Mouse (Mus musculus) MEL (cell line): ENCODE results near the gene Galnt15. TPM values are rescaled to one million over a fixed set of nuclear protein-coding genes. Genes with fewer than 3 reads are reported as not detected.

ENCODE experiments used
- DNase-seq: peaks from one replicate; pipeline ENCODE4 v3.0.0; 2011; ENCODE audit warnings: low read depth, low spot score
- H3K27ac ChIP-seq: 2 replicates; pipeline ENCODE4 v1.5.1; 2012; ENCODE audit warnings: low read depth, mild to moderate bottlenecking, control low read depth, low read length, moderate library complexity; ENCODE audit not compliant: control insufficient read depth
- H3K27me3 ChIP-seq, 2 experiments: fragments of 150-350 bp in 1 of 2; sonication (generic) in 1 of 2; 2 replicates each; pipeline ENCODE4 v1.6.1; 2012; ENCODE audit warnings: low read length in 2 of 2, mild to moderate bottlenecking in 2 of 2, improper control_type of control experiment in 1 of 2, moderate library complexity in 1 of 2; ENCODE audit not compliant: insufficient read depth in 2 of 2, control insufficient read depth in 1 of 2
- H3K36me3 ChIP-seq, 2 experiments: 2 replicates each; pipeline ENCODE4 v1.6.1; 2012 to 2014; ENCODE audit warnings: low read length in 2 of 2, improper control_type of control experiment in 1 of 2, inconsistent platforms in 1 of 2, mild to moderate bottlenecking in 1 of 2; ENCODE audit not compliant: insufficient read depth in 2 of 2, control insufficient read depth in 1 of 2
- H3K4me1 ChIP-seq, 2 experiments: fragments of 150-350 bp in 1 of 2; sonication (generic) in 1 of 2; 2 replicates each; pipeline ENCODE4 v1.6.1; 2012; ENCODE audit warnings: low read length in 2 of 2, improper control_type of control experiment in 1 of 2, mild to moderate bottlenecking in 1 of 2; ENCODE audit not compliant: insufficient read depth in 2 of 2, control insufficient read depth in 1 of 2
- H3K4me3 ChIP-seq, 2 experiments: fragments of 150-350 bp in 1 of 2; sonication (generic) in 1 of 2; 2 replicates each; pipeline ENCODE4 v1.5.1; 2012; ENCODE audit warnings: low read depth in 2 of 2, low read length in 2 of 2, mild to moderate bottlenecking in 2 of 2, moderate library complexity in 2 of 2, control low read depth in 1 of 2, improper control_type of control experiment in 1 of 2; ENCODE audit not compliant: control insufficient read depth in 1 of 2, insufficient read depth in 1 of 2
- H3K79me2 ChIP-seq: 2 replicates; pipeline ENCODE4 v1.6.1; 2012; ENCODE audit warnings: mild to moderate bottlenecking, low read length, moderate library complexity; ENCODE audit not compliant: control insufficient read depth, poor library complexity, insufficient read depth
- H3K9ac ChIP-seq: 2 replicates; pipeline ENCODE4 v1.6.1; 2012; ENCODE audit warnings: low read depth, mild to moderate bottlenecking, control low read depth, low read length, moderate library complexity; ENCODE audit not compliant: control insufficient read depth, poor library complexity, severe bottlenecking
- H3K9me3 ChIP-seq: fragments of 150-350 bp; sonication (generic); replicated peaks from 2 replicates; pipeline ENCODE4 v1.6.1; 2012; ENCODE audit warnings: mild to moderate bottlenecking, low read length, improper control_type of control experiment, moderate library complexity; ENCODE audit not compliant: insufficient read depth
- BHLHE40 ChIP-seq: IDR thresholded peaks from 2 replicates; pipeline ENCODE4 v1.6.1; 2012; ENCODE audit warnings: low read depth, mild to moderate bottlenecking, inconsistent platforms, low read length, improper control_type of control experiment, borderline replicate concordance
- CHD1 ChIP-seq: IDR thresholded peaks from 2 replicates; pipeline ENCODE4 v1.6.1; 2012; ENCODE audit warnings: low read depth, mild to moderate bottlenecking, inconsistent platforms, low read length, improper control_type of control experiment
- CHD2 ChIP-seq: IDR thresholded peaks from 2 replicates; pipeline ENCODE4 v1.6.1; 2011; ENCODE audit warnings: low read length, improper control_type of control experiment
- CTCF ChIP-seq, 3 experiments: IDR thresholded peaks in 2 of 3; conservative IDR thresholded peaks in 1 of 3; 2 replicates each; pipeline ENCODE4 v1.5.1; 2011 to 2012; ENCODE audit warnings: low read length in 3 of 3, low read depth in 2 of 3, mild to moderate bottlenecking in 2 of 3, improper control_type of control experiment in 1 of 3, inconsistent platforms in 1 of 3, mixed read lengths in 1 of 3, moderate library complexity in 1 of 3; ENCODE audit not compliant: control insufficient read depth in 1 of 3, insufficient read depth in 1 of 3, poor library complexity in 1 of 3, severe bottlenecking in 1 of 3
- E2F4 ChIP-seq: IDR thresholded peaks from 2 replicates; pipeline ENCODE4 v1.6.1; 2011; ENCODE audit warnings: low read depth, low read length, improper control_type of control experiment, borderline replicate concordance
- ELF1 ChIP-seq: IDR thresholded peaks from 2 replicates; pipeline ENCODE4 v1.6.1; 2014; ENCODE audit warnings: low read depth, mild to moderate bottlenecking, inconsistent platforms, low read length, improper control_type of control experiment, moderate library complexity
- EP300 ChIP-seq, 2 experiments: IDR thresholded peaks; 2 replicates each; pipeline ENCODE4 v1.6.1; 2011; ENCODE audit warnings: improper control_type of control experiment in 2 of 2, low read length in 2 of 2, low read depth in 1 of 2, mild to moderate bottlenecking in 1 of 2
- ETS1 ChIP-seq: IDR thresholded peaks from 2 replicates; pipeline ENCODE4 v1.6.1; 2012; ENCODE audit warnings: low read depth, mild to moderate bottlenecking, inconsistent platforms, low read length, improper control_type of control experiment, moderate library complexity
- GATA1 ChIP-seq: IDR thresholded peaks from 2 replicates; pipeline ENCODE4 v1.6.1; 2011; ENCODE audit warnings: low read depth, low read length, improper control_type of control experiment
- HCFC1 ChIP-seq: IDR thresholded peaks from 2 replicates; pipeline ENCODE4 v1.6.1; 2012; ENCODE audit warnings: low read depth, mild to moderate bottlenecking, inconsistent platforms, low read length, improper control_type of control experiment, moderate library complexity
- MAFK ChIP-seq: IDR thresholded peaks from 2 replicates; pipeline ENCODE4 v1.6.1; 2011; ENCODE audit warnings: low read depth, mild to moderate bottlenecking, low read length, improper control_type of control experiment, borderline replicate concordance
- MAX ChIP-seq: IDR thresholded peaks from 2 replicates; pipeline ENCODE4 v1.6.1; 2011; ENCODE audit warnings: low read length, improper control_type of control experiment
- MAZ ChIP-seq: IDR thresholded peaks from 2 replicates; pipeline ENCODE4 v1.6.1; 2012; ENCODE audit warnings: low read depth, mild to moderate bottlenecking, inconsistent platforms, low read length, improper control_type of control experiment
- MYB ChIP-seq: IDR thresholded peaks from 2 replicates; pipeline ENCODE4 v1.6.1; 2011; ENCODE audit warnings: mild to moderate bottlenecking, low read depth, low read length, improper control_type of control experiment
- MYC ChIP-seq: IDR thresholded peaks from 2 replicates; pipeline ENCODE4 v1.6.1; 2011; ENCODE audit warnings: low read depth, mild to moderate bottlenecking, low read length, improper control_type of control experiment, moderate library complexity
- NELFE ChIP-seq: IDR thresholded peaks from 2 replicates; pipeline ENCODE4 v1.6.1; 2011; ENCODE audit warnings: low read depth, low read length, improper control_type of control experiment
- POLR2A ChIP-seq, 2 experiments: IDR thresholded peaks; 2 replicates each; pipeline ENCODE4 v1.6.1; 2011 to 2012; ENCODE audit warnings: low read length in 2 of 2, mild to moderate bottlenecking in 2 of 2, control low read depth in 1 of 2, improper control_type of control experiment in 1 of 2, low read depth in 1 of 2, moderate library complexity in 1 of 2; ENCODE audit not compliant: control insufficient read depth in 1 of 2, insufficient read depth in 1 of 2, poor library complexity in 1 of 2
- POLR2AphosphoS5 ChIP-seq: IDR thresholded peaks from 2 replicates; pipeline ENCODE4 v1.6.1; 2012; ENCODE audit warnings: low read depth, borderline replicate concordance, mild to moderate bottlenecking, inconsistent platforms, low read length, moderate library complexity, mixed read lengths
- RCOR1 ChIP-seq: IDR thresholded peaks from 2 replicates; pipeline ENCODE4 v1.6.1; 2012; ENCODE audit warnings: low read depth, mild to moderate bottlenecking, inconsistent platforms, low read length, improper control_type of control experiment
- SIN3A ChIP-seq: IDR thresholded peaks from 2 replicates; pipeline ENCODE4 v1.6.1; 2012; ENCODE audit warnings: low read length, improper control_type of control experiment, inconsistent platforms
- SMC3 ChIP-seq: IDR thresholded peaks from 2 replicates; pipeline ENCODE4 v1.6.1; 2011; ENCODE audit warnings: low read depth, low read length, improper control_type of control experiment
- TAL1 ChIP-seq: IDR thresholded peaks from 2 replicates; pipeline ENCODE4 v1.6.1; 2012; ENCODE audit warnings: mild to moderate bottlenecking, inconsistent platforms, low read length, moderate library complexity, mixed read lengths
- TBP ChIP-seq: IDR thresholded peaks from 2 replicates; pipeline ENCODE4 v1.8.0; 2011; ENCODE audit warnings: low read depth, low read length, improper control_type of control experiment
- TCF12 ChIP-seq: IDR thresholded peaks from 2 replicates; pipeline ENCODE4 v1.6.1; 2014; ENCODE audit warnings: low read depth, mild to moderate bottlenecking, inconsistent platforms, low read length, improper control_type of control experiment, moderate library complexity
- UBTF ChIP-seq: IDR thresholded peaks from 2 replicates; pipeline ENCODE4 v1.6.1; 2012; ENCODE audit warnings: low read depth, mild to moderate bottlenecking, inconsistent platforms, low read length, improper control_type of control experiment, moderate library complexity, borderline replicate concordance; ENCODE audit not compliant: insufficient read depth
- USF1 ChIP-seq: IDR thresholded peaks from 2 replicates; pipeline ENCODE4 v1.6.1; 2014; ENCODE audit warnings: low read depth, mild to moderate bottlenecking, inconsistent platforms, low read length, improper control_type of control experiment, moderate library complexity
- ZC3H11A ChIP-seq: IDR thresholded peaks from 2 replicates; pipeline ENCODE4 v1.6.1; 2012; ENCODE audit warnings: low read depth, mild to moderate bottlenecking, inconsistent platforms, low read length, improper control_type of control experiment
- ZKSCAN1 ChIP-seq: IDR thresholded peaks from 2 replicates; pipeline ENCODE4 v1.6.1; 2012; ENCODE audit warnings: low read depth, mild to moderate bottlenecking, inconsistent platforms, low read length, improper control_type of control experiment, moderate library complexity
- ZMIZ1 ChIP-seq: IDR thresholded peaks from 2 replicates; pipeline ENCODE4 v1.6.1; 2012; ENCODE audit warnings: low read depth, mild to moderate bottlenecking, inconsistent platforms, low read length, improper control_type of control experiment, moderate library complexity
- ZNF384 ChIP-seq: IDR thresholded peaks from 2 replicates; pipeline ENCODE4 v1.6.1; 2012; ENCODE audit warnings: low read depth, mild to moderate bottlenecking, inconsistent platforms, low read length, improper control_type of control experiment
- polyA plus RNA-seq, 2 experiments: library from polyadenylated mRNA; stranded (reverse) in 1 of 2; unstranded in 1 of 2; fragments of >175 nt in 1 of 2; fragments of >200 nt in 1 of 2; gene quantifications; 2 replicates each; pipeline versions ENCODE4 v1.2.1 to v1.2.4; 2012; ENCODE audit warnings: low replicate concordance in 2 of 2, low read depth in 1 of 2; ENCODE audit not compliant: insufficient read length in 2 of 2, insufficient read depth in 1 of 2, missing spikeins in 1 of 2
- total RNA-seq: library from RNA; depleted of rRNA; stranded (reverse); fragments of 300-350 nt; gene quantifications from 2 replicates; pipeline ENCODE4 v1.2.3, GENCODE M21; 2012

Gene Galnt15
- total and polyA plus RNA-seq, 3 experiments, result 0.04 to 0.15 TPM; not detected in 1

- DNase-seq, result no peak
- Histone ChIP-seq H3K27me3 (no peaks in the 10 kb centered on the region), H3K79me2 (peaks cover 25% of the 10 kb centered on the region), H3K27ac (no peak overlapping the region), H3K36me3 (peaks cover 0 to 18% of the 10 kb centered on the region in 2 experiments; a peak in 2 of 4 replicates), H3K4me1 (peaks cover 0 to 5% of the 10 kb centered on the region in 2 experiments; a peak in 2 of 4 replicates), H3K9ac (no peak overlapping the region), H3K4me3 (no peak overlapping the region), H3K9me3 (no peaks in the 10 kb centered on the region)
- TF ChIP-seq MAX (no peak), POLR2AphosphoS5 (no peak), UBTF (no peak), ZC3H11A (no peak), CTCF (IDR thresholded peaks at IDR 0.05 in 2 of 3, conservative IDR thresholded peaks at IDR 0.05 in 1 of 3; ENCODE audit: control insufficient read depth in 1 of 3, insufficient read depth in 1 of 3, low read depth in 2 of 3, low read length in 3 of 3, poor library complexity in 1 of 3, severe bottlenecking in 1 of 3) (no peak), MAZ (no peak), SIN3A (no peak), ELF1 (no peak), TAL1 (no peak), CHD2 (no peak), EP300 (IDR thresholded peaks at IDR 0.05; ENCODE audit: low read depth in 1 of 2, low read length in 2 of 2) (no peak), HCFC1 (no peak)
Measured at GRCm38 (mm10) chr14:32082891-32083290, 54.1 kb downstream of the Galnt15 start.

GRCm38 (mm10) chr14:32083466-32083865 is 54.7 kb downstream of the Galnt15 start:
- H3K27ac ChIP-seq, result no peak overlapping the region
- TF ChIP-seq POLR2A (IDR thresholded peaks at IDR 0.05; ENCODE audit: control insufficient read depth in 1 of 2, insufficient read depth in 1 of 2, low read depth in 1 of 2, low read length in 2 of 2, poor library complexity in 1 of 2) (no peak), MYC (no peak), ZNF384 (no peak), ZMIZ1 (no peak), MAFK (no peak), ETS1 (no peak), ZKSCAN1 (no peak), CHD1 (no peak), SMC3 (no peak), TCF12 (no peak), TAL1 (no peak), BHLHE40 (no peak), MYB (no peak), NELFE (no peak), E2F4 (no peak), USF1 (no peak), RCOR1 (no peak), GATA1 (no peak), MAZ (no peak), TBP (no peak)
- no peak overlapping the region for H3K9ac ChIP-seq
- H3K36me3 ChIP-seq, result peaks cover 0 to 20% of the 10 kb centered on the region in 2 experiments; a peak in 2 of 4 replicates
- H3K4me1 ChIP-seq, result peaks cover 0 to 8% of the 10 kb centered on the region in 2 experiments; a peak in 2 of 4 replicates
- H3K27me3 ChIP-seq, result no peaks in the 10 kb centered on the region
- H3K9me3 ChIP-seq, result no peaks in the 10 kb centered on the region
- no peak overlapping the region for H3K4me3 ChIP-seq
- H3K79me2 ChIP-seq, result peaks cover 29% of the 10 kb centered on the region
- DNase-seq, result no peak
